Mouse (Mus musculus) megakaryocyte, embryonic 14.5 days (primary cell): ENCODE measurements around the gene Atp8b2. TPM values are rescaled to one million over a fixed set of nuclear protein-coding genes. Genes with fewer than 3 reads are reported as not detected.

Source experiments
- H3K27me3 ChIP-seq: replicated peaks from 2 replicates; pipeline ENCODE3; 2012; ENCODE audit warnings: inconsistent platforms
- H3K36me3 ChIP-seq: replicated peaks from 2 replicates; pipeline ENCODE3; 2012; ENCODE audit warnings: low read length, inconsistent platforms, mixed read lengths
- H3K4me1 ChIP-seq: 2 replicates; pipeline ENCODE4 v1.6.1; 2012; ENCODE audit warnings: inconsistent platforms
- H3K4me3 ChIP-seq: replicated peaks from 2 replicates; pipeline ENCODE3; 2012; ENCODE audit warnings: moderate library complexity, mild to moderate bottlenecking, inconsistent platforms
- H3K9me3 ChIP-seq: 2 replicates; pipeline ENCODE4 v1.6.1; 2012; ENCODE audit warnings: inconsistent platforms
- FLI1 ChIP-seq: IDR thresholded peaks from 2 replicates; pipeline ENCODE4 v1.6.1; 2012; ENCODE audit warnings: low read length, inconsistent platforms, mixed read lengths
- GATA1 ChIP-seq: IDR thresholded peaks from 3 replicates; pipeline ENCODE4 v1.6.1; 2012; ENCODE audit warnings: mixed read lengths, low read length, inconsistent platforms, borderline replicate concordance
- polyA plus RNA-seq: library from polyadenylated mRNA; stranded (reverse); fragments of >175 nt; gene quantifications from 2 replicates; pipeline ENCODE4 v1.2.3, GENCODE M21; 2012; ENCODE audit warnings: low replicate concordance; ENCODE audit not compliant: insufficient read depth

The Atp8b2 gene
- polyA plus RNA-seq, 1 experiment = 6.1 TPM

DNA sequence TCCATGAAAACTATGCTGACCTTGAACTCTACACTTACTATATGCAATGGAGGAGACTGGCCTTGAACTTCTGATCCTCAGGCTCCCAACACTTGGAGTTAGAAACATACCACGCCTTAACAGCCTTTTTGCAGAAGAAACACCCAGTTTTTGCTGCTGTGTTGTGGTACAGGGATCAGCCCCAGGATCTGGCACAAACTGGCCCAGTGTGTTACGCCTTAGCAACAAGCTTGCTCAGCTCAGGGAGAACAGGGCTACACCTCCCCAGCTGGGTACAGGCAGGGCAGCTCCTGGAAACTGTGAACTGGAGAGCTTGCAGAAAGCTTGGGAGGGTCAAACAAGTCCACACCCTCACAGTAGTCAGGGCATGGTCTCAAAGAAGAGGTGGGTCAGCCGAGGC lies 26.8 kb downstream of the Atp8b2 start:
- TF ChIP-seq FLI1 = no peak
- TF ChIP-seq GATA1 = no peak
- peaks cover 34% of the 10 kb centered on the region for H3K4me1 ChIP-seq
- peaks cover 25% of the 10 kb centered on the region for H3K9me3 ChIP-seq
- no peak overlapping the region for H3K4me3 ChIP-seq
- peaks cover 57% of the 10 kb centered on the region for H3K36me3 ChIP-seq
- H3K27me3 ChIP-seq = peaks cover 12% of the 10 kb centered on the region

DNA sequence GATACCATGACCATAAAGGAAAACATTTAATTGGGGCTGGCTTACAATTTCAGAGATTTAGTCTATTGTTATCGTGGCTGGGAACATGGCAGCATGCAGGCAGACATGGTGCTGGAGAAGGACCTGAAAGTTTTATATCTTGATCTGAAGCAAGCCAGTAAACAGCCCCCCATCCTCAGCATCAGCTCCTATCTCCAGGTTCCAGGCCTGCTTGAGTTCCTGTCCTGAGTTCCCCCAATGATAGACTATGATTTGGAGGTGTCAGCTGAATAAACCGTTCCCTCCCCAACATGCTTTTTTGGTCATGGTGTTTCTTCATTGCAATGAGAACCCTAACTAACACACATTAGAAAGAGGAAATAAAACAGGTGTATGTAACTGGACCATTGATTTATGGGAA lies 30.4 kb downstream of the Atp8b2 start:
- H3K36me3 ChIP-seq = peaks cover 24% of the 10 kb centered on the region
- H3K4me1 ChIP-seq = peaks cover 20% of the 10 kb centered on the region
- peaks cover 30% of the 10 kb centered on the region for H3K27me3 ChIP-seq
- no peak for TF ChIP-seq FLI1
- no peak for TF ChIP-seq GATA1
- peaks cover 39% of the 10 kb centered on the region for H3K9me3 ChIP-seq
- no peak overlapping the region for H3K4me3 ChIP-seq

DNA sequence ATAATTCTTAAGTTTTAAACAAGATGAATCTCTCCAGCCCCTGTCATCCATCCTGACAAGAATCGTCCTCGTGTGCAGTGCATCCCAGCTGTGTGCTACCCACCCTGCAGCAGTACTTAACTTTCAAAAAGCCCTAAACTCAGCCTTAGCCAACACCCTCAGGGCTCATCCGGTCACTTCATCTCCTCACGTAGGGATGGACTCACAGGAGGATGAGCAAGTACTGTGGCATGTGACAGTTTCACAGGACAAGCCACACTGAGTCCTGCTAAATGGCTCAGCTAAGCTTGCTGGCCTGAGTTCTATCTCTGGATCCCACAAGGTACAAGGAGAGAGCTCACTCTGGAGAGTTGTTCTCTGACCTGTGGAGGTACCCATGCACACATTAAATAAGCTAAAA lies 34.4 kb downstream of the Atp8b2 start:
- H3K9me3 ChIP-seq = peaks cover 35% of the 10 kb centered on the region
- H3K4me1 ChIP-seq = peaks cover 16% of the 10 kb centered on the region
- no peak for TF ChIP-seq GATA1
- TF ChIP-seq FLI1 = no peak
- H3K36me3 ChIP-seq = peaks cover 2% of the 10 kb centered on the region
- H3K27me3 ChIP-seq = peaks cover 26% of the 10 kb centered on the region
- H3K4me3 ChIP-seq = no peak overlapping the region

DNA sequence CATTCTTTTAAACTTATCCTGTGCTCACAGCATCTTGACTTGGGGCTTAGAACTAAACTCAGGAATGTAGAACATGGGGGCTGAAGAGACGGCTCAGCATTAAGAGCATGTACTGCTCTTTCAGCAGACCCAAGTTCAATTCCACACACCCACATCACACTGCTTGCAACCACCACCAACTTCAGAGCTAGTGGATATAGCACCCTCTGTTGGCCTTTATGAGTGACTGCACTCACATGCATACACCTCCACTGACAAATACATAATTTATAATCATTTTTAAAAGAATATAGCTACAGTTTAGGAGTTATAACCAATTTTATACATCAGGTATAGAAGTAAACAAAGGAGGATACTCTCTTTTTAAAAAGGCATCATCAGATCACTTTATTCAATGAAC lies 36.9 kb downstream of the Atp8b2 start:
- H3K4me3 ChIP-seq = no peak overlapping the region
- no peak for TF ChIP-seq FLI1
- TF ChIP-seq GATA1 = no peak
- peaks cover 31% of the 10 kb centered on the region for H3K27me3 ChIP-seq
- no peaks in the 10 kb centered on the region for H3K36me3 ChIP-seq
- H3K9me3 ChIP-seq = peaks cover 21% of the 10 kb centered on the region
- H3K4me1 ChIP-seq = peaks cover 16% of the 10 kb centered on the region

DNA sequence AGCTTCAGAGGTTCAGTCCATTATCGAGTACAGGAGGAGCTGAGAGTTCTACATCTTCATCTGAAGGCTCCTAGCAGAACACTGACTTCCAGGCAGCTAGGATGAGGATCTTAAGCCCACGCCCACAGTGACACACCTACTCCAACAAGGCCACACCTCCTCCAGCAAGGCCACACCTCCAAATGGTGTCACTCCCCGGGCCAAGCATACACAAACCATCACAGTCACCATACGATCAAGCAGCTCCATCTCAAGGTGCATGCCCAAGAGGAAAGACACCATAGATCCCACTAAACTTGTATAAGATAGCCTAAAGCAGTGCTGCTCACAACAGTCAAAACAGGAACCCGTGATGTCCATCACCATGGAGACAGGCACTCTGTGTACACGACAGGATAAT lies 42.6 kb downstream of the Atp8b2 start:
- TF ChIP-seq GATA1 (no peak), FLI1 (no peak)

DNA sequence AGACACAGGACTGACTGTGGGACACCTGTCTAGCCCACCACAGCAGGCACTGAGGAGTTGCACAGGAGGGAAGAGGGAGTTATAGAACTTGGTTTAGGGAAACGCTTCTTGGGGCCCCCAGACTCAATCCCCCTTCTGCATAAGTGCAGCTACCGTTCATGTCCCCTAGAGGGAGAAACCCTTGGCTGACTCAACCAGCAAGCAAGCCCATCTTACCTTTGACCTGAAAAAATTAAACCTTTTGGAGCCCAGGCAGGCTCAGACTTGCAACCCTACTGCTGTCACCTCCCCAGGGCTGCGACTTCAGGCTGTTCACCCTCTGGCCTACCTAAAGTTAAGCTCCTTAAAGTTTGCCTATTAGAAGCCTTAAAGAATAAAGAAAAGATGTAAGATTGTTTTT lies 45.9 kb downstream of the Atp8b2 start:
- peaks cover 13% of the 10 kb centered on the region for H3K27me3 ChIP-seq
- H3K9me3 ChIP-seq = peaks cover 8% of the 10 kb centered on the region; the same call in 1 of the 2 replicates
- H3K36me3 ChIP-seq = no peaks in the 10 kb centered on the region
- no peak for TF ChIP-seq FLI1
- no peak for TF ChIP-seq GATA1
- peaks cover 75% of the 10 kb centered on the region for H3K4me1 ChIP-seq
- H3K4me3 ChIP-seq = no peak overlapping the region

More for the DNA sequence above, 42.6 kb downstream of the Atp8b2 start:
- Histone ChIP-seq H3K9me3 (peaks cover 8% of the 10 kb centered on the region; the same call in 1 of the 2 replicates), H3K27me3 (peaks cover 20% of the 10 kb centered on the region), H3K36me3 (no peaks in the 10 kb centered on the region), H3K4me3 (no peak overlapping the region), H3K4me1 (peaks cover 47% of the 10 kb centered on the region)

DNA sequence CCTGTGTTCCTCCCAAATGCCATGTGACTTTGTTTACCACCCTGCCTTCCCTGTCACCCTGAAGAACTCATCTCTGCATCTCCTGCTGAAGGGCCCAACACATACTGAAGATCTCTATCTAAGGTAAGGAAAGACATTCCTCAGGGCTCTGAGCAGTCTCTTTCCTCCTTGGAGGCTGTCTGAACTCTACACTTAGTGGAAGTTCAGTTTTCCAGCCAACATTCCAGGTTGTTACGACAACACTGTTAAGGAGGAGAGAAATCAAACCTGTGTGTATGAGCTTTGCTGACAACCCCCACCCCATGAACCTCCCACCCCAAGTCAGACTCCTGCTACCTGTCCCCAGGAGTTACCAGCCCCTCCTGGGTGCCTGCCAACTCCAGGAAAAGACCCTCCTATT lies 46.7 kb downstream of the Atp8b2 start:
- Histone ChIP-seq H3K36me3 (no peaks in the 10 kb centered on the region), H3K27me3 (peaks cover 13% of the 10 kb centered on the region), H3K4me1 (peaks cover 82% of the 10 kb centered on the region), H3K9me3 (peaks cover 8% of the 10 kb centered on the region; the same call in 1 of the 2 replicates), H3K4me3 (no peak overlapping the region)
- TF ChIP-seq GATA1 (no peak), FLI1 (no peak)

DNA sequence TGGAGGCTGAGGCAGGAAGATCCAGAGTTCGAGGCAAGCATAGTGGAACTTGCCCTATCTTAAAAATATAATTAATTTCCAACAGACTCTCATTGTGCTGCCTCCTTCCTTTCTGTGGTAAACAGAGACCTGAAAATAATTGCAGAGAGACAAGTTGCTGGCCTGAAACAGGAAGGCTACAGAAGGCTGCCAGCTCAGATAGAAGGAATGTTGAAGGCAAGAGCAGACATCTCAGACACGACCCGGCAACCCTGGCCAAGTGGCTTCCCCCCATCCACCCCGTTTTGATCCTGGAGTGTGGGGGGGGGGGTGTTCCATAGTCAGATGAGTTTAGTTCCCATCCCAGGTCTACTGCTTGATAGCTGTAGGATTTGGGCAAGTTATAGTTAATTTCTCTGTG lies 48.6 kb downstream of the Atp8b2 start:
- H3K36me3 ChIP-seq = no peaks in the 10 kb centered on the region
- H3K4me3 ChIP-seq = peak overlapping the region; percentile 56
- H3K27me3 ChIP-seq = peaks cover 10% of the 10 kb centered on the region
- peaks cover 8% of the 10 kb centered on the region; the same call in 1 of the 2 replicates for H3K9me3 ChIP-seq
- TF ChIP-seq GATA1 = no peak
- TF ChIP-seq FLI1 = no peak
- peaks cover 88% of the 10 kb centered on the region for H3K4me1 ChIP-seq

DNA sequence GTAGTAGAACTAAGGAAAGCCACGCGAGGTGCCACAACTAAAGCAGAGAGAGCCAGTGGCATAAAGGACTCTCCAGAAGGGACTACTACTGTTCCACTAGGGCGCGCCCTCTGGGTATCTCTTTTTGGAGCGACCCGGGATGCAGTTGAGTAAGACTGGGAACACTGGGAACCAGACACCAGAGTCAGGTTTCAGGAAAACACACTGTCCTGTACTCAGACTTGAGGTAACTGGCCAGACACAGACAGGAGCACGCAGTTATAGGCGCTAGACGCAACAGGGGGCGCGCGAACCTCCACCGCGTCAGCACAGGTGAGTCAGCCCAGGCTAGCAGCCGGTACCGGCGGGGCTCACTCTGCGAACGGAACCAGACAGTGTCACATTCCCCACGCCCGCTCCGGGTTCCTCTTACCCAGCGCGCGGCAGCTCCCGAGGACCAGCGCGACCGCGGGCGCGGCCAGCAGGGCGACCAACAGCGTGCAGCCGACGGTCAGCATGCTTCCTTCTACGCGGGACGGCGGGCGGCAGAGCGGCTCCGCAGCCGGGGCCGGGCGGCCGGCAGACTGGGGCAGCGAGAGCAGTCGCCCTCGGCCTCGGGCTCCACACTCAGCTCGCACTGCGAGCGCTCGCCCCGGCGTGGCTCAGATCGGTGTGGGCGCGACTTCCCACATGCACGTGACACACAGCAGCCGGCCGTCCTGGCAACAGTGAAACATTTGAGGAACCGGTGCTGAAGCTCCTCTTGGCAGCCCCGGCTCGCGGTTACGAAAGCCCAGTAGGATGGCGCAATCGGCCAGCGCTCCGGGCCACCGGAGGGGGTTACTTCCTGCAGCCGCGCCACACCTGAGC lies 50.5 kb downstream of the Atp8b2 start, which contains the start of gene Il6ra:
Gene Il6ra, minus strand, starts transcription at position 654 of the 849 bp plus-strand sequence.
- TF ChIP-seq GATA1 (no peak), FLI1 (no peak)
- Histone ChIP-seq H3K9me3 (peaks cover 6% of the 10 kb centered on the region; the same call in 1 of the 2 replicates), H3K4me1 (peaks cover 93% of the 10 kb centered on the region), H3K4me3 (peak within 1 kb of the TSS; percentile 95), H3K27me3 (peaks cover 19% of the 10 kb centered on the region), H3K36me3 (peaks cover 5% of the 10 kb centered on the region)

DNA sequence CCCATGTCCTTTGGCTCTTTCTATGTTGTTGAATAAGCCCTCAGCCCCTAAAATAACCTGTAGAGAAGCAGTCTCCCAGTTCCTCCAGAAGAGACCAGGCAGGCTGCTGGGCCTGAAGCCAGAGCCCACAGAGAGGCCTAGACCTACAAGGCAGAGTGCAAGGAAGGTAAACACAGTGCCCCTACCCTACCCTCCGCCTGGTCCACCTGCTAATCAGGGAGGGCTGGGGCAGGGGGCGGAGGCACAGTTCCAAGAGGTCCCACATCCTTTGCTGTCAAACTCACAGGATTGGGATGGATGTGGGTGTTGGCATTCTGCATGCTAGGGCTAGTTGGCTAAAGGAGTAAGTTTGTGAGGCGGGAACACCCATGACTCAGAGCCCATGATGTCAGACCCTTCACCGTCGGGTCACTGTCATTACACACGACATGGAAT lies 51.2 kb downstream of the Atp8b2 start:
- H3K27me3 ChIP-seq = peaks cover 24% of the 10 kb centered on the region
- peaks cover 92% of the 10 kb centered on the region for H3K4me1 ChIP-seq
- H3K36me3 ChIP-seq = peaks cover 11% of the 10 kb centered on the region
- TF ChIP-seq FLI1 = no peak
- no peak for TF ChIP-seq GATA1
- no peaks in the 10 kb centered on the region for H3K9me3 ChIP-seq
- H3K4me3 ChIP-seq = peak overlapping the region; percentile 95
